Mouse (Mus musculus) embryonic fibroblast, embryonic 13.5 days (primary cell): ENCODE measurements around the gene Cdk14. TPM values are rescaled to one million over a fixed set of nuclear protein-coding genes. Genes with fewer than 3 reads are reported as not detected.

Experiments
- H3K27ac ChIP-seq: 2 replicates; pipeline ENCODE4 v1.5.1; 2012; ENCODE audit warnings: low read length, control low read depth, inconsistent platforms; ENCODE audit not compliant: insufficient read depth
- H3K4me1 ChIP-seq: 2 replicates; pipeline ENCODE4 v1.6.1; 2011; ENCODE audit warnings: low read length; ENCODE audit not compliant: control insufficient read depth, insufficient read depth
- H3K4me3 ChIP-seq: 2 replicates; pipeline ENCODE4 v1.5.1; 2011; ENCODE audit warnings: mild to moderate bottlenecking, control low read depth, low read length; ENCODE audit not compliant: insufficient read depth
- CTCF ChIP-seq: IDR thresholded peaks from 2 replicates; pipeline ENCODE4 v1.5.1; 2011; ENCODE audit warnings: mild to moderate bottlenecking, control low read depth, low read length, moderate library complexity, borderline replicate concordance; ENCODE audit not compliant: insufficient read depth
- POLR2A ChIP-seq: IDR thresholded peaks from 2 replicates; pipeline ENCODE4 v1.6.1; 2011; ENCODE audit warnings: low read depth, mild to moderate bottlenecking, control low read depth, low read length, moderate library complexity
- polyA plus RNA-seq: library from polyadenylated mRNA; stranded (reverse); fragments of >200 nt; gene quantifications from 2 replicates; pipeline ENCODE4 v1.2.4, GENCODE M21; 2011; ENCODE audit warnings: low read depth; ENCODE audit not compliant: missing spikeins, insufficient read length

Gene Cdk14
- polyA plus RNA-seq, 1 experiment, result 50.0 TPM

DNA sequence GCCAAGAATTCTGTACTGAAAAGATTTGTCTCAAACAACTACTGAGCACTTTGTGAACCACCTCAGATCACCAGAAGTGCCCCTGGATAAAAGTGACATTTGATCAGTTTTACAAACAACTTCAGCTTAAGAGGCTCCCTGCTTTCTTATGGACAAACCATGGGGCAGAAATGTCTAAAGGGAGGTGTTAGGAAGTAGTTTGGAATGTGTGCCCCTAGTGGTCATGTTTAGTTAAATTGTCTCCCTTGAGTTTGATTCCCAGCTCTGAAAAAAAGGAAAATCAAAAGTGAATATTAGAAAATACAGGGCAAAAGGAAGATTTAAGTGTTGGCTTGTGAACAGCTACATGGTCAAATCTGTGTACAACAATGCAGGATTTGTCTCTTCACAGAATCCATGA, 123.3 kb downstream of the Cdk14 start:
- Histone ChIP-seq H3K27ac (no peak overlapping the region), H3K4me3 (no peak overlapping the region), H3K4me1 (0 out of 2 replicates have a peak, but pooled peaks cover 2% of the 10 kb centered on the region)
- TF ChIP-seq CTCF (no peak), POLR2A (no peak)

DNA sequence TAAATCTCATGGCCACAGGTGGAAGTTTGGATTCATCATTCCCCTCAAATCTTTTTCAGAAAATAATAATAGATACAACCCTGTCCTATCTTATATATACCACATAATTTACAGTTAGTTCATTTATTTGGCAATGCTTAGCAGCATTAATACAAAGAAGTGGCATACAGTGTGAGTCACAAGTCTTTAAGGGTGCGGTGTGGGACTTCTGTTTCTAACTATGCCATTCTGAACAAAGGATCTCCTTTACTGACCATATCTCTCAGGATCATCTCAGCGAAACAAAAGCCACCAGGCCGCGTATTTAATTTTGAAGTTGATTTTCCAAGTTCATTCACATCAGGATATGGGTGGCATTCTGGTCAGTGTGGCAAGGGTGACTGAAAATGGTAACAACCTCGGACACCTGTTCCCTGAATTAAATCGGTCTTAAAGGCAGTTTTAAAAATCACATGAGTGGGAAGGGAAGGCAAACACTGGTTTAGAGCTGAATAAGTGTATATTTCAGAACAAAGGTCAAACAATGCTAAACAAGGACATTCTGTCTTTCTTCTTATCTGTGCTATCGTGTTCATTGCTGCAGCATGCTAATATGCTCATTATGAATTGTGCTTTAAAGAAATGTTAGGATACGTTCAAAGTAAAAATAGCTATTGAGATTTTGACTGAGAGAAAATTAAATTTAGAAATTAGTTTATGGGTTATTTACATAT, 127.1 kb downstream of the Cdk14 start:
- H3K27ac ChIP-seq, result no peak overlapping the region
- no peak for TF ChIP-seq CTCF
- no peak for TF ChIP-seq POLR2A
- H3K4me3 ChIP-seq, result no peak overlapping the region
- peaks cover 6% of the 10 kb centered on the region for H3K4me1 ChIP-seq

DNA sequence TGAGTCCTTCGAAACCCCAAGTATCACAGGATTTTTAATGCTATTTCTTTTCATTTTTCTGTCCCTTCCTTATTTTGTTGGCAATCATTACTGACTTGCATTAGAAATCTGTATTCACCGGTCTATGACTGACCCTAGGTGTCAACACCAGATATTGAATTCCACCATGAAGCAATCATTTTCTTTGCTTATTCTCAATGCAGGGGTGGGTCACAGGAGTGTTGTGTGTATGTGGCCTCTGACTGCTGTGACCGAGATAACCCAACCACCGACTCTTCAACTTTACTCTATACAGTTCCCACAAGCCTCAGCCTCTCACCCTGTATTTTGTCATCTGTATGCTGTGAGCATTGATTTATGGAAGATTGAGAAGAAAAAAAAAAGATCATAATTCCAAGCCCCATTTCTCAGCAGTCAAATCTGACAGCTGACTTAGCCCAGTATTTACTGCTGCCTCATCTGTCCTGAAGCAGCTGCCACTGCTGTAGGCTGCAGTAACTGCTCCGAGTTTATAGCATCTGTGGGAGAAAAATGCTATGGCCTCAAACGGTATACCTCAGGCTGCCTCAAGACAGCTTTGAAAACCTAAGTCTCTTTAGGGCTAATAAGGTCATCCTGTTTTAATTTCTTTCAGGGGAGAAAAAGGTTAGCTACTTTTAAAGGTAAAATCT, 128.7 kb downstream of the Cdk14 start:
- H3K4me1 ChIP-seq, result peaks cover 12% of the 10 kb centered on the region
- no peak overlapping the region for H3K4me3 ChIP-seq
- no peak overlapping the region for H3K27ac ChIP-seq
- TF ChIP-seq POLR2A (no peak), CTCF (no peak)

DNA sequence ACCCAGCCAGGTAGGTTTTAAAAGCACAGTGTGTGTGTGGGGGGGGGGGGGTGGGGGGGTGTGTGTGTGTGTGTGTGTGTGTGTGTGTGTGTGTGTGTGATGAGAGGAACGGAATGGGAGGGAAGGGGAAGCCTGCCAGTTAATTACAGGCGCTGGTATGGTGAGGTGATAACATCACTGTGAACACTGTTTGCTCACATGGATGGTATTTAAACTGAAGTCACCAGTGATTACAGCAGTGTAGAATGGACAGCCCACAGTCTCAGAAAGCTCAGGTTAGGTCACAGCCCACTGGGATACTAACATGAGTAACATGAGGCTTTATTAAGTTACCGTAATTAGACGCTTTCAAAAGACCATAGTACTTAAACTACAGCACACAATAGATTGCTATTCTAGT, 129.4 kb downstream of the Cdk14 start:
- TF ChIP-seq CTCF (no peak), POLR2A (no peak)
- H3K4me1 ChIP-seq, result peaks cover 17% of the 10 kb centered on the region
- H3K4me3 ChIP-seq, result no peak overlapping the region
- H3K27ac ChIP-seq, result no peak overlapping the region

DNA sequence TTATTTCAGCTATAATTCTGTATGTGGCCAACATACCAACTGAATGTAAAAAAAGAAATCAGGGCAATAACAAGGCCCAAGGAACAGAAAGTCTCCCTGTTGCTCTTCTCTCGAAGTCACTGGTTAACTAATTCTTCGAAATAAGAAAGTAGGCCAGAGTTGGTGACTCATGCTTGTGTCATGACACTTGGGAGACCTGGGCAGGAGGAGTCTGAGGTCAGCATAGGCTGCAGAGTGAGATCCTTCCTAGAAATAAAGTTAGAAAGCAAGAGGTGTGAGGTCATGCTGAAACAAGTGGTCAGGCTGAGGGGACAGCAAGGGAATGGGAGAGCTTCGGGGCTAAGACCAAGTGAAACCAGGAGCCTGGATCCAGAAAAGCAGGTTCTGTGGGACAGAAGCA, 134.2 kb downstream of the Cdk14 start:
- no peak overlapping the region for H3K27ac ChIP-seq
- TF ChIP-seq POLR2A, result no peak
- TF ChIP-seq CTCF, result no peak
- H3K4me3 ChIP-seq, result no peak overlapping the region
- H3K4me1 ChIP-seq, result peaks cover 18% of the 10 kb centered on the region

DNA sequence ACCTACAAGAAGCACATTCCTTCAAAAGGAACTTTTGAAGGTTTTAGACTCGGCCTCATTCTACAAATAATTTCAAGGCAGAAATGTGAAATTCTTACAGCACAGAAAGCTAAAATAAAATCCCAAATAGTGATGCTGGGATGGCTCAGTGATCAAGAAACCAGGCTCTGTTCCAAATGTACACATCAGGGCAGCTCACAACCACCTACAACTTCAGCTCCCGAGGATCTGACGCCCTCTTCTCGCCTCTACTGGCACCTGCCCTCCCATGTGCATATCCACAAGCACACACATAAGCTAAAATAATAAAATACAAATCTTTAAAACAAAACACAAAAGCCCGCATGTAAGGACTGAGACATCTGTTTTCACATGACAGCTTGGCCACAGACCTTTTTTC, 135.6 kb downstream of the Cdk14 start:
- peaks cover 14% of the 10 kb centered on the region for H3K4me1 ChIP-seq
- no peak overlapping the region for H3K27ac ChIP-seq
- no peak overlapping the region for H3K4me3 ChIP-seq
- TF ChIP-seq POLR2A, result no peak
- TF ChIP-seq CTCF, result no peak

DNA sequence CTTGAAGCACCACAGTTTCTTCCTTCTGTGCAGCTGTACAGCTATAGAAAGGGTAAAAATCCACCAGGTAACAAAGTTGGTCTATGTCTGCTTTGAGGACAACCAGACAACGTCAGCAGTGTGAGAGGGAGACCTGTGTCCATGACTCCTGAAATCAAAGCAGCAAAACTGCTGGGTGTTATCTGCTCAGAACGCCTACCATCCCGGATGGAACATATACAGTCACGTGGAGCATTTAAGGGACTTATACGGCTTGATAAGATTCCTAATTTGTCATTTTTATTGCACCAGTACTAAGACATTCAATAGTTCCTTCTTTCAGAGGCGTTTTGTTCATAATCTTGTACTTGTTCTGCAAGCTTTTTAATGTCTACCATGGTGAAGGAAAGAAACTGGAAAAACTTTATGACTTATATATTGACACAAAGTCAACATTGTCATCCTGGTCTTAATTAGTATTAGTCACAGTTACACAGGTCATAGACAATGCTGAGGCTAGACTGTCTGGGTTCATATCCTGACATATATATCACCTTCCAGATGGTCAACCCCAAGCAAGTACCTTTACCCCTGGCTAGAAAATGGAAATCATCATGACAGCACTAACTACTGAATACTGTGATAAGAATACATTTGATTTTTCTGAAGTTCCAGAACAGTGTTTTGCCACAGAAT, 136.2 kb downstream of the Cdk14 start:
- H3K4me1 ChIP-seq, result peaks cover 14% of the 10 kb centered on the region
- H3K27ac ChIP-seq, result no peak overlapping the region
- TF ChIP-seq POLR2A, result no peak
- TF ChIP-seq CTCF, result no peak
- H3K4me3 ChIP-seq, result no peak overlapping the region

DNA sequence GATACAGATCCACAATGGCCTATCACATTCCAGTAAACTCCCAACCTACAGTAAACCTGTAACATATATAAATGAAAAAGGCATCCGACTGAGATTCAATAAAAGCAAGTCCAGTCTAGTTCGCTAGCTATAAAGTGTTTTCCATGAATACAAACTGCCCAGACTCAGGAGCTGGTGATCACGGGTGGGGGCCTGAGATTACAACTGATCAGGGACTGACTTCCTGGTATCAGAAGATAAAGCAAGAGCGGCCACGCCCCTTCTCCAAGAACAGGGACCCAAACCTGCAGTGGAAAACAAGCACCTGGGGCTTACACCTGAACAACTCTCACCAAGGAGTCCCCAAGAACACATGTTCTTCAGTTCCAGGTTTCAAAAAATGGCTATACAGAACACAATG, 137.7 kb downstream of the Cdk14 start:
- Histone ChIP-seq H3K27ac (no peak overlapping the region), H3K4me1 (peaks cover 13% of the 10 kb centered on the region), H3K4me3 (no peak overlapping the region)
- TF ChIP-seq POLR2A (no peak), CTCF (no peak)

GRCm38 (mm10) chr5:5275321-5275720, 144.8 kb downstream of the Cdk14 start:
- Histone ChIP-seq H3K27ac (peak overlapping the region; percentile 57), H3K4me3 (no peak overlapping the region), H3K4me1 (0 out of 2 replicates have a peak, but pooled peaks cover 2% of the 10 kb centered on the region)
- TF ChIP-seq POLR2A (no peak), CTCF (no peak)

- peak overlapping the region; percentile 57; the same call in 1 of the 2 replicates for H3K27ac ChIP-seq
- 0 out of 2 replicates have a peak, but pooled peaks cover 2% of the 10 kb centered on the region for H3K4me1 ChIP-seq
- TF ChIP-seq POLR2A, result no peak
- no peak overlapping the region for H3K4me3 ChIP-seq
These were observed 145.8 kb downstream of the Cdk14 start for GRCm38 (mm10) chr5:5274318-5274717.
